In the genomic region with DNA sequence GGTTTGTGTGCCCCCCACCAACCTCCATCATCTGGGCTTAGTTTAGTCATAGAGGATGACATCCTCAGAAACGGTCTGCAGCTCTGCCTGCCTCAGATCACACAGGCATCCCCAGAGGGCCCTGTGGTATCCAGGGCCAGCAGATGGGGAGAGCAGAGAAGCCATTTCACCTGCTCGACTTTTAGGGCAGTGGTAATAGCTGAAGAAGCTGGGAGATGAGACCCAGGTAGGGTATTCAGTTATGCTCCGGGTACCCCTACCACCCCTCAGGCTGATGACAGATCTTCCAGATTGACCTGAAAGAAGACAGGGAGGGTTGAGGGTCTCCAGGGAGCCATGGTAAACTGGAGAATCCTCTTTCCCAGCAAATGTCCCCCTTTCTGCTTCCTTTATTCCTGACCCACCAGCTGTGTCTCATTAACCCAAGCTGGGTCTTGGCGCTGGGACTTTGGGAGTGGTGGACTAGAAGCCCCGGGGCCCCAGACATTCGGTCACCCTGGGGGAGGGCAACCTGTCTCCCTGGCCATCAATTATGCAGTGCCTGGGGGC, we compare ENCODE assay signal across 10 mouse cellular contexts. TPM values are rescaled to one million over a fixed set of nuclear protein-coding genes. Genes with fewer than 3 reads are reported as not detected.
DNase-seq lines count a peak whose midpoint lies in the region; ATAC-seq and TF ChIP-seq lines count a peak whose summit lies in the region.
"Had no signal": no experiment of that assay in that cellular context is flagged by ENCODE, and none has a peak within 500 bp of the region (broad histone marks: within the 10 kb centered on the region; RNA-seq: fewer than 3 reads in every experiment).

No protein-coding gene starts in this region.

- H3K4me1 ChIP-seq in heart, embryonic 14.5 days (ENCODE audit: control insufficient read depth in 2 of 2, insufficient read depth in 2 of 2, low read length in 2 of 2): peaks cover 13 to 27% of the 10 kb centered on the region in 2 experiments
- H3K4me1 ChIP-seq in hindbrain, embryonic 15.5 days (replicated peaks): peaks cover 76% of the 10 kb centered on the region
- peaks cover 22% of the 10 kb centered on the region for H3K4me1 ChIP-seq in midbrain, postnatal 0 days (ENCODE audit: insufficient read depth, low read length)

- DNase-seq in heart, adult 9 months (ENCODE audit: low spot score in 2 of 2): no peak
- peak; percentile 74 for DNase-seq in embryo, embryonic 10.5 days (ENCODE audit: low spot score)
- DNase-seq in midbrain, postnatal 0 days (ENCODE audit: low spot score): peak; percentile 26
- no peak for DNase-seq in spleen, adult 12 weeks (ENCODE audit: low spot score)
- no peak for DNase-seq in left cerebral cortex, adult 8-10 months (ENCODE audit: low spot score in 2 of 2)
- no peak for DNase-seq in layer of hippocampus, adult 8-10 months (ENCODE audit: low spot score in 2 of 2)

- ATAC-seq in heart, embryonic 14.5 days (ENCODE audit: insufficient number of reproducible peaks, insufficient read depth, low FRiP score, low read depth): no peak
- ATAC-seq in hindbrain, embryonic 15.5 days (ENCODE audit: low FRiP score, low read depth): peak; percentile 20; the same call in 1 of the 2 replicates
- no peak for ATAC-seq in midbrain, postnatal 0 days (ENCODE audit: low FRiP score)

- H3K9me3 ChIP-seq in heart, embryonic 14.5 days (ENCODE audit: control insufficient read depth, low read length): no peaks in the 10 kb centered on the region
- H3K9me3 ChIP-seq in hindbrain, embryonic 15.5 days: no peaks in the 10 kb centered on the region
- H3K9me3 ChIP-seq in midbrain, postnatal 0 days (ENCODE audit: low read length): no peaks in the 10 kb centered on the region
- H3K9me3 ChIP-seq: G1E had no signal

- no peak for TF ChIP-seq CTCF in midbrain, postnatal 0 days (IDR thresholded peaks at IDR 0.05)

- no peaks in the 10 kb centered on the region for H3K27me3 ChIP-seq in heart, embryonic 14.5 days (ENCODE audit: control insufficient read depth, insufficient read depth, low read length)
- no peaks in the 10 kb centered on the region for H3K27me3 ChIP-seq in hindbrain, embryonic 15.5 days
- H3K27me3 ChIP-seq in midbrain, postnatal 0 days (ENCODE audit: insufficient read depth, low read length): no peaks in the 10 kb centered on the region

- peak overlapping the region; percentile 72; the same call in 1 of the 2 replicates for H3K9ac ChIP-seq in heart, embryonic 14.5 days (ENCODE audit: low read length)
- peak overlapping the region; percentile 67; the same call in 1 of the 2 replicates for H3K9ac ChIP-seq in hindbrain, embryonic 15.5 days
- peak overlapping the region; percentile 82; the same call in 1 of the 2 replicates for H3K9ac ChIP-seq in midbrain, postnatal 0 days (replicated peaks; ENCODE audit: low read length, poor library complexity, severe bottlenecking)

- 17% methylated on average over 6 of the region's 6 CpGs for WGBS in heart, embryonic 14.5 days
- 7% methylated on average over 6 of the region's 6 CpGs for WGBS in hindbrain, embryonic 15.5 days
- WGBS in midbrain, postnatal 0 days: 6% methylated on average over 6 of the region's 6 CpGs

- peaks cover 4% of the 10 kb centered on the region; the same call in 1 of the 2 replicates for H3K36me3 ChIP-seq in heart, embryonic 14.5 days (ENCODE audit: control insufficient read depth, insufficient read depth, low read length)
- H3K36me3 ChIP-seq in hindbrain, embryonic 15.5 days: 0 out of 2 replicates have a peak, but pooled peaks cover 6% of the 10 kb centered on the region
- H3K36me3 ChIP-seq in midbrain, postnatal 0 days (ENCODE audit: insufficient read depth, low read length): peaks cover 8% of the 10 kb centered on the region; the same call in 1 of the 2 replicates

- H3K27ac ChIP-seq in heart, embryonic 14.5 days (replicated peaks in 1 of 2; ENCODE audit: control insufficient read depth in 1 of 2, insufficient read depth in 1 of 2, low read depth in 2 of 2, low read length in 2 of 2): peak overlapping the region; percentile 8 to 72; a peak in 3 of 4 replicates
- peak overlapping the region; percentile 87 for H3K27ac ChIP-seq in hindbrain, embryonic 15.5 days (replicated peaks)
- H3K27ac ChIP-seq in midbrain, postnatal 0 days (ENCODE audit: low read depth, low read length): peak overlapping the region; percentile 97

- peak overlapping the region in 1 of 2 experiments; percentile 55; a peak in 1 of 4 replicates for H3K4me3 ChIP-seq in heart, embryonic 14.5 days (ENCODE audit: control insufficient read depth in 1 of 2, insufficient read depth in 1 of 2, low read depth in 1 of 2, low read length in 2 of 2)
- no peak overlapping the region for H3K4me3 ChIP-seq in hindbrain, embryonic 15.5 days
- peak overlapping the region; percentile 64; the same call in 1 of the 2 replicates for H3K4me3 ChIP-seq in midbrain, postnatal 0 days (ENCODE audit: low read depth, low read length)

- peak overlapping the region; percentile 82 for H3K4me2 ChIP-seq in heart, embryonic 14.5 days (ENCODE audit: low read length)
- peak overlapping the region; percentile 69 for H3K4me2 ChIP-seq in hindbrain, embryonic 15.5 days
- H3K4me2 ChIP-seq in midbrain, postnatal 0 days (ENCODE audit: low read depth, low read length, poor library complexity, severe bottlenecking): peak overlapping the region; percentile 75

RNA-seq across cellular contexts. Expression of a gene that starts 5.5 kb away (rescaled TPM):
- polyA plus RNA-seq in heart, embryonic 14.5 days (2014; fragmentation: Nextera tagmentation; extraction: Ambion mirVana): 10.4 and 10.7 TPM in 2 replicates
- polyA plus RNA-seq in hindbrain, embryonic 15.5 days (2015; fragmentation: Nextera tagmentation; extraction: Ambion mirVana): 55.7 and 58.3 TPM in 2 replicates
- total RNA-seq in midbrain, postnatal 0 days (2014; rRNA removed): 73.3 and 82.1 TPM in 2 replicates
- polyA plus RNA-seq in midbrain, postnatal 0 days (2015; fragmentation: Nextera tagmentation; extraction: Ambion mirVana): 49.7 and 50.1 TPM in 2 replicates
- 10 to 100 TPM; 85.6 to 93.8 (median 89.3) TPM for total RNA-seq in left cerebral cortex, adult 8-10 months (2022)
- 10 to 100 TPM; 87.5 to 99.1 (median 96.9) TPM for total RNA-seq in layer of hippocampus, adult 8-10 months (2022)

RNA-seq across cellular contexts. Expression of a gene that starts 6.6 kb away (rescaled TPM):
- polyA plus RNA-seq in heart, embryonic 14.5 days (2014; fragmentation: Nextera tagmentation; extraction: Ambion mirVana): 81.7 and 83.8 TPM in 2 replicates
- polyA plus RNA-seq in hindbrain, embryonic 15.5 days (2015; fragmentation: Nextera tagmentation; extraction: Ambion mirVana): 98.0 and 104 TPM in 2 replicates
- total RNA-seq in midbrain, postnatal 0 days (2014; rRNA removed): 78.4 and 96.9 TPM in 2 replicates
- polyA plus RNA-seq in midbrain, postnatal 0 days (2015; fragmentation: Nextera tagmentation; extraction: Ambion mirVana): 107 and 116 TPM in 2 replicates
- total RNA-seq in left cerebral cortex, adult 8-10 months (2022): 10 to 100 TPM; 30.3 to 37.4 (median 35.2) TPM
- 10 to 100 TPM; 34.0 to 39.8 (median 36.6) TPM for total RNA-seq in layer of hippocampus, adult 8-10 months (2022)

RNA-seq across cellular contexts. Expression of a gene that starts 7.8 kb away (rescaled TPM):
- polyA plus RNA-seq in heart, embryonic 14.5 days (2014; fragmentation: Nextera tagmentation; extraction: Ambion mirVana): 4.2 TPM in 1 of 2 replicates, not detected in the other
- polyA plus RNA-seq in hindbrain, embryonic 15.5 days (2015; fragmentation: Nextera tagmentation; extraction: Ambion mirVana): 9.5 and 14.8 TPM in 2 replicates
- total RNA-seq in midbrain, postnatal 0 days (2014; rRNA removed): not detected in 2 replicates
- 15.9 and 18.2 TPM in 2 replicates for polyA plus RNA-seq in midbrain, postnatal 0 days (2015; fragmentation: Nextera tagmentation; extraction: Ambion mirVana)
- total RNA-seq in left cerebral cortex, adult 8-10 months (2022): not detected
- not detected for total RNA-seq in layer of hippocampus, adult 8-10 months (2022)
- total RNA-seq: G1E had no signal
- polyA plus RNA-seq: G1E; small intestine, adult 2 months had no signal

RNA-seq across cellular contexts. Expression of a gene that starts 13.4 kb away (rescaled TPM):
- polyA plus RNA-seq in heart, embryonic 14.5 days (2014; fragmentation: Nextera tagmentation; extraction: Ambion mirVana): 1.4 and 2.1 TPM in 2 replicates
- polyA plus RNA-seq in hindbrain, embryonic 15.5 days (2015; fragmentation: Nextera tagmentation; extraction: Ambion mirVana): 4.8 and 5.3 TPM in 2 replicates
- total RNA-seq in midbrain, postnatal 0 days (2014; rRNA removed): 2.6 and 2.7 TPM in 2 replicates
- polyA plus RNA-seq in midbrain, postnatal 0 days (2015; fragmentation: Nextera tagmentation; extraction: Ambion mirVana): 0.99 and 1.3 TPM in 2 replicates
- 1 to 10 TPM; 2.1 to 4.8 (median 3.2) TPM for total RNA-seq in left cerebral cortex, adult 8-10 months (2022)
- total RNA-seq in layer of hippocampus, adult 8-10 months (2022): 1 to 10 TPM; 3.0 to 6.2 (median 4.4) TPM

RNA-seq across cellular contexts. Expression of a gene that starts 41.0 kb away (rescaled TPM):
- 184 and 194 TPM in 2 replicates for polyA plus RNA-seq in heart, embryonic 14.5 days (2014; fragmentation: Nextera tagmentation; extraction: Ambion mirVana)
- 124 and 126 TPM in 2 replicates for polyA plus RNA-seq in hindbrain, embryonic 15.5 days (2015; fragmentation: Nextera tagmentation; extraction: Ambion mirVana)
- total RNA-seq in midbrain, postnatal 0 days (2014; rRNA removed): 150 and 181 TPM in 2 replicates
- polyA plus RNA-seq in midbrain, postnatal 0 days (2015; fragmentation: Nextera tagmentation; extraction: Ambion mirVana): 90.3 and 103 TPM in 2 replicates
- 100 to 1,000 TPM; 481 to 511 (median 488) TPM for total RNA-seq in left cerebral cortex, adult 8-10 months (2022)
- 100 to 1,000 TPM; 489 to 507 (median 494) TPM for total RNA-seq in layer of hippocampus, adult 8-10 months (2022)

Comparison
In these comparisons a context has a peak if more than half of its experiments do, and no peak if none do; other contexts are left out.
1. H3K27ac ChIP-seq: peak in every context shown above with its lines; median percentile 97 in midbrain, postnatal 0 days; 87 in hindbrain, embryonic 15.5 days; 40 in heart, embryonic 14.5 days.
2. DNase-seq: peak in embryo, embryonic 10.5 days (single experiment) and midbrain, postnatal 0 days (single experiment); none in heart, adult 9 months (0 of 2), spleen, adult 12 weeks (single experiment), left cerebral cortex, adult 8-10 months (0 of 2) and layer of hippocampus, adult 8-10 months (0 of 2).
3. Peak in every context shown above with its lines, with median percentiles within 50 percentile points of each other: H3K4me2 ChIP-seq and H3K9ac ChIP-seq.